Mouse (Mus musculus) erythroblast, embryonic 14.5 days (primary cell): ENCODE data around the gene Ccr7. TPM values are rescaled to one million over a fixed set of nuclear protein-coding genes. Genes with fewer than 3 reads are reported as not detected.

Experiments used
- H3K27me3 ChIP-seq: 2 replicates; pipeline ENCODE4 v1.6.1; 2012; ENCODE audit warnings: inconsistent platforms; ENCODE audit not compliant: control insufficient read depth
- H3K36me3 ChIP-seq: 2 replicates; pipeline ENCODE4 v1.6.1; 2012; ENCODE audit warnings: mild to moderate bottlenecking, inconsistent platforms; ENCODE audit not compliant: control insufficient read depth
- H3K4me1 ChIP-seq: 2 replicates; pipeline ENCODE4 v1.6.1; 2012; ENCODE audit warnings: inconsistent platforms; ENCODE audit not compliant: control insufficient read depth
- H3K4me3 ChIP-seq: replicated peaks from 2 replicates; pipeline ENCODE3; 2012; ENCODE audit warnings: moderate library complexity, mild to moderate bottlenecking, inconsistent platforms
- H3K9me3 ChIP-seq: 2 replicates; pipeline ENCODE4 v1.6.1; 2012; ENCODE audit warnings: low read length, inconsistent platforms, mixed read lengths; ENCODE audit not compliant: control insufficient read depth
- GATA1 ChIP-seq: IDR thresholded peaks from 2 replicates; pipeline ENCODE4 v1.6.1; 2012; ENCODE audit warnings: low read length, inconsistent platforms, mixed read lengths
- TAL1 ChIP-seq: IDR thresholded peaks from 3 replicates; pipeline ENCODE4 v1.6.1; 2012; ENCODE audit warnings: low read length, inconsistent platforms, mixed read lengths
- polyA plus RNA-seq: library from polyadenylated mRNA; stranded (reverse); fragments of >175 nt; gene quantifications from 2 replicates; pipeline ENCODE4 v1.2.3, GENCODE M21; 2012

The Ccr7 gene
- polyA plus RNA-seq, 1 experiment: not detected

- H3K9me3 ChIP-seq: no peaks in the 10 kb centered on the region
- TF ChIP-seq GATA1 (no peak), TAL1 (no peak)
- no peaks in the 10 kb centered on the region for H3K36me3 ChIP-seq
- H3K4me3 ChIP-seq: no peak overlapping the region
- no peaks in the 10 kb centered on the region for H3K4me1 ChIP-seq
- no peaks in the 10 kb centered on the region for H3K27me3 ChIP-seq
Measured at GRCm38 (mm10) chr11:99161648-99162047, 6.8 kb upstream of the Ccr7 start.

GRCm38 (mm10) chr11:99160228-99160627, 5.4 kb upstream of the Ccr7 start:
- Histone ChIP-seq H3K4me1 (no peaks in the 10 kb centered on the region), H3K9me3 (no peaks in the 10 kb centered on the region), H3K36me3 (no peaks in the 10 kb centered on the region), H3K4me3 (no peak overlapping the region), H3K27me3 (no peaks in the 10 kb centered on the region)
- TF ChIP-seq TAL1 (no peak), GATA1 (no peak)

DNA sequence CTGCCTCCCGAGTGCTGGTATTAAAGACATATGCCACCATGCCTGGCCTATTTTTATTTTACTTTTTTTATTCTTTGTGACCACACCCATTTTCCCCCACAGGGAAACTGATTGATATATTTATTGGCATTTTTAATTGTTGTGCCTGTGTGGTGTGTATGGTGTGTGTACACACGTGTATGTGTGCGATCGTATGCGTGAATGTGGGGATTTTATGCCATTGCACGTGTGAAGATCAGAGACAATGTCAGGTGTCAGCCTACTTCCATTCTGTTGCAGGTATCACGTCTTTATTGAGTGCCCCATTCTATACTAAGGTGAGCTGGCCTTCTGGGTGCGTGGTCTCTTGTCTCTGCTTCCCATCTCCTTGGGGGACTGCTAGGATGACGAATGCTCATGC, 940 bp upstream of the Ccr7 start:
- Histone ChIP-seq H3K9me3 (no peaks in the 10 kb centered on the region), H3K4me1 (no peaks in the 10 kb centered on the region), H3K27me3 (peaks cover 2% of the 10 kb centered on the region; the same call in 1 of the 2 replicates), H3K4me3 (no peak overlapping the region), H3K36me3 (no peaks in the 10 kb centered on the region)
- TF ChIP-seq GATA1 (no peak), TAL1 (no peak)

DNA sequence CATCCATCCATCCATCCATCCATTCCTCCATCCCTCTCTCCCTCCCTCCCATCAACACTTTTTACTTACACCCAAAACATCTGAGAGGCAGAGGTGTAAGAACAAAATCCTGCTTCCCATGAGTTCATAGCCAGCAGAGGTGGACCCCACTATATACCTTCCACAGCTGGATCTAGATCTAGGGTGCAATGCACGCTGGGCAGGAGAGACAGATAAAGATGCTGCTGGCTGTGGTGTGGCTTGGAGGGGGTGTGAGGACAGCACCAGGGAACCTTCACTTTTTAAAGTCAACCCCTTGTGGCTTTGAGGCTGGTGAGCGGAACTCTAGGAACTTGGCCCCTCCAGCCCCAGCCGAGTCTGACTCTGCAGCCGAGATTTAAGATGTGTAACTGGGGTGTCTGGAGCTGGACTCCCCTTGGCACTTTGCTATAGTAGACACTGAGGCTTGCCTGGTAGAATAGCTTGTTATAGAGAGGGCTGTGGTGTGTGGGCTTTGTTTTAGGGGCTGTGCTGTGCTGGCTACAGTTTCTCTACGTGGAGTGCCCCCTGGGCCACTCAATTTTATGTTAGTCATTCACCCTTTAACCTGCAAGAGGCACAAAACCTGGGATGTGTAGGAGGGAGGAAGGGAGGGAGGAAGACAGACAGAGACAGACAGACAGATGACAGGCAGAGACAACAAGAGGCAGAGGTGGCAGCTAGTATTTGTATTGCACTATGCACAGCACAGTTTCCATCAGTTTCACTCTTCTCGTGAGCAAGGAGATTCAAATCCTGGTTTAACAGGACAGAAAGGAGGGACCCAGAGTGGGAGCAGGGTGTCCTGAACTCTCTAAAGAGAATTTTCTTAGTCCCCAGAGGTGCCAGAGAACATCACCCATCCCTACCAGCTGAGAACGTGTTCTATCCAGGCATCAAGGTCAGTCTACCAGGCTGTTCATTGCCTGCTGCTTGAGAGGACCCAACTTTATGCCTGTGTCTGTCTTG, 817 bp downstream of the Ccr7 start:
- Histone ChIP-seq H3K4me1 (no peaks in the 10 kb centered on the region), H3K36me3 (no peaks in the 10 kb centered on the region), H3K4me3 (no peak overlapping the region), H3K27me3 (peaks cover 2% of the 10 kb centered on the region; the same call in 1 of the 2 replicates), H3K9me3 (no peaks in the 10 kb centered on the region)
- no peak for TF ChIP-seq GATA1
- no peak for TF ChIP-seq TAL1

DNA sequence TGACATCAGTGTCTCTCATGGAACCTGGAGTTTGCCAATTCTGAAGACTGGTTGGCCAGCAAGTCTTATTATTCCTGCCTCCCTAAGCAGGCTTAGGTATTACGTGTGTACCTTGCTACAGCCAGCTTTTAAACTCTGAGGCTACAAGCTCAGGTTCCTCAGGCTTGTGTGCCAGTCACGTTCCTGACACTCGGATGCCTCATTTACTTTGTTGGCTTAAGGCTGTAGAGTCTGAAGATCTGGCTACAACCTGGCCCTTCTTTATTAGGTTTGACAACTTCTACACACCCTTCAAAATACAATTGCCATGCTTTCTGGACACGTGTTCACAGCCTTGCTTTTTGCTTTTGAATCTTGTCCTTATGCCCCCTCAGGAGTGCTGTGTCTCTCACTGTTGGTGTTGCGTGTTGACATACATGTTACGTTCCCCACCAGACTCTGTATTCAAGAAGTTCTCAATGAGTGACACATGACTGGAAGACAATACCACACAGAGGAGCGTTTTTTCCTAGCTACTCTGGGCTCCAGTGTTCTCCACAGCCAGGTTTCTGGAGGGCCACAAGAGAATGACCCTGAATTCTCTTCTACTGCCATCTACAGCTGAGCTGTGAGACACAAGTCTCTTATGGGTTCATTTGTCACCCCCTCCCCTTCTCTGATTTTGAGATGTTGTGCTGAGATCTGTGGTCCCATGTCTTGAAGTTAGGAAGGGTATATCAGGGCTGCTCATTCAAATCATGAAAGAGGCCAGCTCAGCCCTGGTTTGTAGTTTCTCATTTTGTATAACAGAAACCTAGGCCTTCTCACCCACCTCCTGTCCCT, 2.3 kb downstream of the Ccr7 start:
- TF ChIP-seq TAL1 (no peak), GATA1 (no peak)
- Histone ChIP-seq H3K27me3 (peaks cover 11% of the 10 kb centered on the region), H3K9me3 (no peaks in the 10 kb centered on the region), H3K36me3 (no peaks in the 10 kb centered on the region), H3K4me1 (no peaks in the 10 kb centered on the region), H3K4me3 (no peak overlapping the region)

- no peak overlapping the region for H3K4me3 ChIP-seq
- H3K36me3 ChIP-seq: no peaks in the 10 kb centered on the region
- no peaks in the 10 kb centered on the region for H3K9me3 ChIP-seq
- TF ChIP-seq GATA1: no peak
- no peak for TF ChIP-seq TAL1
- peaks cover 17% of the 10 kb centered on the region for H3K27me3 ChIP-seq
- no peaks in the 10 kb centered on the region for H3K4me1 ChIP-seq
Measured at GRCm38 (mm10) chr11:99151333-99151930, 3.4 kb downstream of the Ccr7 start.

DNA sequence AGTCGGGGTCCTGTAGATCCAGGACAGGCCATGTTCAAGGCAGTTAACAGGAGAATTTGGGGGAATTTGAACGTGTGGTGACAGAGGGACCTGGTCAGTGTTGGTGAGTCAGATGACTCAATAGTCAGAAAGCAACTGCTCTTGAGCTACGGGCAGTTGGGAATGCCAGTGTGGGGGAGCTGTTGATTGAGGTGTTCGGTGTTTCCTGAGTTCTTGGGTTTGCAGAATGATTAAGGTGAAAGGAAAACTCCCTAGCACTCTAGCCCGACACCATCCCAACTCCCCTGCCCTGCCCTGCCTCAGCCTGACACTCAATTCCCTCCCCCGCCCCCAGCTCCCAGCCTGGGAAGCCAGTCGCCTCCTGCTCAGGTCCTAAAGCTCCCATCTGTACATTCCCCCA, 4.0 kb downstream of the Ccr7 start:
- H3K4me3 ChIP-seq: no peak overlapping the region
- H3K9me3 ChIP-seq: no peaks in the 10 kb centered on the region
- H3K4me1 ChIP-seq: no peaks in the 10 kb centered on the region
- H3K27me3 ChIP-seq: peaks cover 17% of the 10 kb centered on the region
- TF ChIP-seq GATA1: no peak
- no peak for TF ChIP-seq TAL1
- no peaks in the 10 kb centered on the region for H3K36me3 ChIP-seq

DNA sequence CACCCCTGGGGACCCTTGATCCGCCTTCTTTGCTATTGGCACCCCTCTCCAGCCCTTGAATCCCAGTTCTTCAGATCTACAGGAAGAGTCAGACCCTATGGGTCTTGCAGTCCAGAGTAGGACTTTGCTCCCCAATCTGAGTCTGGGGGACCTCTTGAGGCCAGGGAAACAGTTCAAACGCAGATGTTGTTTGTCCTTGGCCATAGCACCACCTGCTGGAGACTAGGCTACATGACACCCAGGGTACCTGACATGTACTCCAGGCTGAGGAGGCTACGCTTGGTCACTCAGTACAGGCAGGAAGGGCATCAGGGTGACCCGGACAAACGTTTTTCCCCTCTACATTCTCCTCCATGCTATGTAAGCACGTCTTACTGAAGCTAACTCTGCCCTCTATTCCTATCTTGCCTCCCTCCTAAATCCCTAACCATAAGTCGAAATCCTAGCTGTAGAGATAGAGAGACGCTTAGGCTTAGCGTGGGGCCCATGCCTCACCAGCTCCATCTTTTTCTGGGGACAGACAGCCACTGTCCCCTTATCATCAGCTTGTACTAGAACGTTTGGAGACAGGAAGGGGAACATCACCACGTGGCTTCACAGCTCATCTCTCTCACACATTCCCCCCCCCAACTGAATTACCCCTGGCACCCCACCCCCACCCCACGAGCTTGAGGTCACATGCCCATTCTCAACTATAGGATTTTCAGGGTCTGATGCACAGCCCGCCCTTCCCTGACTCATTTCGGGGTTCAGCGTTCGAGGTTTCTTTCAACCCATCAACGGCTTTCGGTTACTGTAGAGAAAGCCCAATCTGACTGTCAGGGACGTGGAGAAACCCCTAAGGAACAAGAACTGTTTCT, 4.7 kb downstream of the Ccr7 start:
- Histone ChIP-seq H3K36me3 (no peaks in the 10 kb centered on the region), H3K27me3 (peaks cover 17% of the 10 kb centered on the region), H3K4me3 (no peak overlapping the region), H3K4me1 (no peaks in the 10 kb centered on the region), H3K9me3 (no peaks in the 10 kb centered on the region)
- TF ChIP-seq TAL1 (no peak), GATA1 (no peak)
